Comparison of ENCODE assay signal across 14 mouse cellular contexts in genomic region chr9:54629613-54630261, GRCm38 (mm10). TPM values are rescaled to one million over a fixed set of nuclear protein-coding genes. Genes with fewer than 3 reads are reported as not detected.
DNase-seq lines count a peak whose midpoint lies in the region; ATAC-seq and TF ChIP-seq lines count a peak whose summit lies in the region.
"Had no signal": no experiment of that assay in that cellular context is flagged by ENCODE, and none has a peak within 500 bp of the region (broad histone marks: within the 10 kb centered on the region; RNA-seq: fewer than 3 reads in every experiment).

No protein-coding gene starts in this region.

- ATAC-seq in kidney, postnatal 0 days (replicated peaks; ENCODE audit: low FRiP score, low read depth): no peak
- ATAC-seq in kidney, embryonic 15.5 days (replicated peaks; ENCODE audit: low FRiP score): no peak

- no peaks in the 10 kb centered on the region for H3K36me3 ChIP-seq in kidney, postnatal 0 days (ENCODE audit: insufficient read depth, low read length)
- no peaks in the 10 kb centered on the region for H3K36me3 ChIP-seq in kidney, embryonic 15.5 days
- peaks cover 60% of the 10 kb centered on the region for H3K36me3 ChIP-seq in C2C12 (ENCODE audit: control insufficient read depth, insufficient read depth)
- H3K36me3 ChIP-seq: G1E had no signal

- peak; percentile 30; the same call in 1 of the 2 replicates for TF ChIP-seq CTCF in kidney, postnatal 0 days (IDR thresholded peaks at IDR 0.05; ENCODE audit: low read depth)
- peak; percentile 6 for TF ChIP-seq CTCF in C2C12 (IDR thresholded peaks at IDR 0.05; ENCODE audit: control insufficient read depth, insufficient read depth, insufficient read length)

- no peaks in the 10 kb centered on the region for H3K27me3 ChIP-seq in kidney, postnatal 0 days (ENCODE audit: insufficient read depth, low read length)
- no peaks in the 10 kb centered on the region for H3K27me3 ChIP-seq in kidney, embryonic 15.5 days
- H3K27me3 ChIP-seq in C2C12 (ENCODE audit: control insufficient read depth, insufficient read depth, insufficient read length): no peaks in the 10 kb centered on the region

- H3K27ac ChIP-seq in kidney, postnatal 0 days: no peak overlapping the region
- no peak overlapping the region for H3K27ac ChIP-seq in kidney, embryonic 15.5 days

- peaks cover 19% of the 10 kb centered on the region for H3K79me3 ChIP-seq in C2C12 (ENCODE audit: low read depth)

- H3K4me1 ChIP-seq in kidney, postnatal 0 days (replicated peaks; ENCODE audit: insufficient read depth, low read length): no peaks in the 10 kb centered on the region
- H3K4me1 ChIP-seq in kidney, embryonic 15.5 days: no peaks in the 10 kb centered on the region

- peaks cover 47% of the 10 kb centered on the region for H3K79me2 ChIP-seq in C2C12 (ENCODE audit: control insufficient read depth, insufficient read depth)

- no peak overlapping the region for H3K9ac ChIP-seq in kidney, postnatal 0 days (ENCODE audit: low read depth, low read length)
- H3K9ac ChIP-seq in kidney, embryonic 15.5 days: no peak overlapping the region

- WGBS in kidney, postnatal 0 days: 77% methylated on average over 5 of the region's 5 CpGs
- WGBS in kidney, embryonic 15.5 days: 74% methylated on average over 5 of the region's 5 CpGs

- DNase-seq in kidney, postnatal 0 days (ENCODE audit: low spot score): no peak
- DNase-seq in Muller cell, postnatal 12 days (ENCODE audit: inconsistent ontology term): peak; percentile 6
- DNase-seq in cerebellum, postnatal 14 days: peak; percentile 67
- no peak for DNase-seq in thymus, postnatal 4 days
- no peak for DNase-seq in ovary, postnatal 10 days (ENCODE audit: low spot score)
- DNase-seq: heart, adult 11 months; kidney, adult 18-20 months; layer of hippocampus, postnatal 36 days; liver; lung, postnatal 4 days; thymus, postnatal 14 days had no signal

- no peaks in the 10 kb centered on the region for H3K9me3 ChIP-seq in kidney, postnatal 0 days (replicated peaks; ENCODE audit: low read length)
- H3K9me3 ChIP-seq in kidney, embryonic 15.5 days (replicated peaks): no peaks in the 10 kb centered on the region

- H3K4me2 ChIP-seq in kidney, postnatal 0 days (ENCODE audit: low read length): no peak overlapping the region
- H3K4me2 ChIP-seq in kidney, embryonic 15.5 days: no peak overlapping the region

- no peak overlapping the region for H3K4me3 ChIP-seq in kidney, postnatal 0 days (replicated peaks; ENCODE audit: low read depth, low read length)
- no peak overlapping the region for H3K4me3 ChIP-seq in kidney, embryonic 15.5 days (replicated peaks)
- H3K4me3 ChIP-seq in C2C12 (ENCODE audit: insufficient read depth, poor library complexity, severe bottlenecking): no peak overlapping the region

- no peak overlapping the region for H3ac ChIP-seq in C2C12 (ENCODE audit: control insufficient read depth, insufficient read length, low read depth)

TF ChIP-seq in C2C12, 6 proteins besides CTCF, POLR2A, EP300 and RAD21:
- no peak for TF ChIP-seq FOSL1 (IDR thresholded peaks at IDR 0.05; ENCODE audit: insufficient read depth, low read length, poor library complexity, severe bottlenecking)
- TF ChIP-seq USF1 (IDR thresholded peaks at IDR 0.05; ENCODE audit: low read depth): no peak
TF ChIP-seq in C2C12: peak in this region for 0.

RNA-seq across cellular contexts. Expression of gene Acsbg1, which starts 31.9 kb away (rescaled TPM):
- polyA plus RNA-seq in kidney, postnatal 0 days (2015; fragmentation: Nextera tagmentation; extraction: Ambion mirVana): 1.0 and 1.4 TPM in 2 replicates
- 2.1 and 4.6 TPM in 2 replicates for polyA plus RNA-seq in kidney, embryonic 15.5 days (2015; fragmentation: Nextera tagmentation; extraction: Ambion mirVana)
- 36.6 TPM for polyA plus RNA-seq in C2C12 (2012; fragmentation: generic; extraction: Trizol)

RNA-seq across cellular contexts. Expression of gene Idh3a, which starts 43.6 kb away (rescaled TPM):
- polyA plus RNA-seq in kidney, postnatal 0 days (2015; fragmentation: Nextera tagmentation; extraction: Ambion mirVana): 247 and 272 TPM in 2 replicates
- polyA plus RNA-seq in kidney, embryonic 15.5 days (2015; fragmentation: Nextera tagmentation; extraction: Ambion mirVana): 139 and 158 TPM in 2 replicates
- polyA plus RNA-seq in C2C12 (2012; fragmentation: generic; extraction: Trizol): 84.4 TPM

Comparison
In these comparisons a context has a peak if more than half of its experiments do, and no peak if none do; other contexts are left out.
1. DNase-seq: peak in Muller cell, postnatal 12 days (single experiment) and cerebellum, postnatal 14 days (2 of 2); none in kidney, postnatal 0 days (single experiment), thymus, postnatal 4 days (single experiment) and ovary, postnatal 10 days (single experiment).